Mouse (Mus musculus): ENCODE measurements around the gene Cntn3. TPM values are rescaled to one million over a fixed set of nuclear protein-coding genes. Genes with fewer than 3 reads are reported as not detected.

Cntn3 gene
- polyA plus RNA-seq, 1 experiment from 2014 or later, result 2.7 TPM

DNA sequence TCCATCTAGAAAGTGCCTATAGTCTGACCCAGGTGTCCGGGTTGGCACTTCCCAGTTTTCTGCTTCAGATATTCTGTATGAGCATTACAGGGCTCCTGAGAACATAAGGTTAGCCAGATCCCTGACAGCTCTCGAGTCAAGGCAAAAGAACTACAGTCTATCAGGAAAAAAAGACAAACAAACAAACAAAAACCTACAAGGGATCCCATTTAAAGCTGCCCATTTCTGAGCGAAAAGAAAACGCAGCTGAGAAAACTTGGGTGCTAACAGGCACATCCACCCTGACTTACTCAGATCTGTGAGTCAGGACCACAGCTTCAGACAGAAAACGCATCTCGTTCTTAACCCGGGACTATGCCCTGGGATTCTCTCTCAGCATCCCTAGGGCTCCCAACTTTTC, 9.5 kb downstream of the Cntn3 start:
- H3K9ac ChIP-seq (replicated peaks; ENCODE audit: low read depth, low read length), result peak overlapping the region; percentile 15
- H3K9me3 ChIP-seq (ENCODE audit: control insufficient read depth, low read length), result no peaks in the 10 kb centered on the region
- no peak overlapping the region for H3K27ac ChIP-seq (ENCODE audit: low read length)
- peaks cover 9% of the 10 kb centered on the region for H3K4me1 ChIP-seq (replicated peaks; ENCODE audit: control insufficient read depth, insufficient read depth, low read length)
- H3K27me3 ChIP-seq (replicated peaks; ENCODE audit: control insufficient read depth, insufficient read depth, low read length), result no peaks in the 10 kb centered on the region
- no peak for ATAC-seq
- 5% methylated on average over 7 of the region's 7 CpGs for WGBS
- no peaks in the 10 kb centered on the region for H3K36me3 ChIP-seq (ENCODE audit: control insufficient read depth, insufficient read depth)
- peak overlapping the region; percentile 79 for H3K4me2 ChIP-seq (ENCODE audit: low read length)
- peak overlapping the region; percentile 59 for H3K4me3 ChIP-seq (replicated peaks; ENCODE audit: low read length)

DNA sequence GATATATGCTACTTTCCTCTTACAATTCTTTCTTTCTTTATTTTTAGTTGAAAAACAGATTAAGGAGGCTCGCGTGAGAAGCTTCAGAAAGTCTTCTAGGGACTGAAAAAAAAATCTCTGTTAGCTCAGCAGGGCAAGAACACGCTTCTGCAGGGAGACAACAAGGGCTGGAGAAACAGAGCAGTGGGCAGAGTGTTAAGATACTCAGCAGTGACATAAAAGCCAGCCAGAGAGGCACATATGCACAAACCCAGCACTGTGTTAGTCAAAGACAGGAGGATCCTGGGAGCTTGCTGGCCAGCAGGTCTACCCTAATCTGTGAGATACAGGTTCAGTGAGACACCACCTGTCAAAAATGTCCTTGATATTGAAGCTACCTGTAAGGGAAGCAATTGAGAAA, 15.4 kb downstream of the Cntn3 start:
- ATAC-seq, result no peak
- Histone ChIP-seq H3K9me3 (ENCODE audit: control insufficient read depth, low read length) (no peaks in the 10 kb centered on the region), H3K4me2 (ENCODE audit: low read length) (no peak overlapping the region), H3K27ac (ENCODE audit: low read length) (no peak overlapping the region), H3K4me3 (replicated peaks; ENCODE audit: low read length) (no peak overlapping the region), H3K9ac (replicated peaks; ENCODE audit: low read depth, low read length) (no peak overlapping the region), H3K27me3 (replicated peaks; ENCODE audit: control insufficient read depth, insufficient read depth, low read length) (no peaks in the 10 kb centered on the region), H3K36me3 (ENCODE audit: control insufficient read depth, insufficient read depth) (no peaks in the 10 kb centered on the region), H3K4me1 (replicated peaks; ENCODE audit: control insufficient read depth, insufficient read depth, low read length) (peaks cover 4% of the 10 kb centered on the region)
- 73% methylated on average over 3 of the region's 3 CpGs for WGBS

DNA sequence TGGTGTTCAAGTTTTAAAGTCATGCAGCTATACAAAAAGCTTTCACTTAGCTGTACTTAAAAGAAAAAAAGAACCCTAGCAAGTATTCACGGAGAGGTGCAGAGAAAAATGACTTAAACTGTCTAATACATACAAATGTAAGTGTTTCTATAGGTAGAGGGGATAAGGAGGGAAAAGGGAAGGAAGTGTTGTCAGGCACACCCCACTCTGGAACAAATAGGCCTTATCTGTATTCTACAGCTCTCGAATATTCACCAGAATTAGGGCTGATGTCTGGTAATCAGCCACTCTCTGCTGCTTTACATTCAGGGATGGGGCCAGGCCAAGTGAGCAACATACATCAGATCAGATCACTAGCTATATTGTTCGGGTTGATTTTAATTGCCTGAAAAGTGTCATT, 16.4 kb downstream of the Cntn3 start:
- Histone ChIP-seq H3K27me3 (replicated peaks; ENCODE audit: control insufficient read depth, insufficient read depth, low read length) (no peaks in the 10 kb centered on the region), H3K4me1 (replicated peaks; ENCODE audit: control insufficient read depth, insufficient read depth, low read length) (peaks cover 4% of the 10 kb centered on the region), H3K36me3 (ENCODE audit: control insufficient read depth, insufficient read depth) (no peaks in the 10 kb centered on the region), H3K9ac (replicated peaks; ENCODE audit: low read depth, low read length) (no peak overlapping the region), H3K4me3 (replicated peaks; ENCODE audit: low read length) (no peak overlapping the region), H3K27ac (ENCODE audit: low read length) (peak overlapping the region; percentile 20; the same call in 1 of the 2 replicates), H3K4me2 (ENCODE audit: low read length) (no peak overlapping the region), H3K9me3 (ENCODE audit: control insufficient read depth, low read length) (no peaks in the 10 kb centered on the region)
- WGBS, result 55% methylated on average over 3 of the region's 3 CpGs
- ATAC-seq, result no peak

DNA sequence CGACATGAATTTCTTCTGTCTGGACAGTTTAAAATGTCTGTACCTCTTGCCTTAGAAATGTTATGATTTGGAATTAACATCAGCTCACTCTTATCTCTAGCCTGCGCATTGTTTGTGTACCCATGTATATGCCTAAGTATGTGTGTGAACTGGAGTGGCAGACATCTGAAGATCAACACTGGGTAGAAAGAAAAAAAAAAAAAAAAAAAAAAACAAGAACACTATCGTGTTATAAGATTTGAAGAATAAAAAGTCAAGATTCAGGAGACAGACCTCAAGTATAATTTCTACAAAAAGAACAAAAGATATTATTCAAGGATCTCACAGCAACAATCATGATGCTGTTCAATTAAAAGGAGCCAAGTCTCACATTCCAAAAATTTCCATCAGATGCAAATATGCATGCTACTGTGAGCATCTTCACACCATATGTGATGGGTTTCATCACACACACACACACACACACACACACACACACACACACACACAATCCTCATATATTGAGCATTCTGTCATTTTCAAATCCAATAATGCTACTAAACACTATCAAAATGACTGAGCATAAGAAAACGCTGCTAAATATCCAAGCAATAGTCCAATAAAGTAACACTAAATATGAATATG, 17.0 kb downstream of the Cntn3 start:
- Histone ChIP-seq H3K4me1 (replicated peaks; ENCODE audit: control insufficient read depth, insufficient read depth, low read length) (peaks cover 4% of the 10 kb centered on the region), H3K27ac (ENCODE audit: low read length) (no peak overlapping the region), H3K9me3 (ENCODE audit: control insufficient read depth, low read length) (no peaks in the 10 kb centered on the region), H3K9ac (replicated peaks; ENCODE audit: low read depth, low read length) (no peak overlapping the region), H3K4me2 (ENCODE audit: low read length) (no peak overlapping the region), H3K4me3 (replicated peaks; ENCODE audit: low read length) (no peak overlapping the region), H3K36me3 (ENCODE audit: control insufficient read depth, insufficient read depth) (no peaks in the 10 kb centered on the region), H3K27me3 (replicated peaks; ENCODE audit: control insufficient read depth, insufficient read depth, low read length) (no peaks in the 10 kb centered on the region)
- WGBS, result 79% methylated on average over 4 of the region's 4 CpGs
- ATAC-seq, result peak; percentile 49

DNA sequence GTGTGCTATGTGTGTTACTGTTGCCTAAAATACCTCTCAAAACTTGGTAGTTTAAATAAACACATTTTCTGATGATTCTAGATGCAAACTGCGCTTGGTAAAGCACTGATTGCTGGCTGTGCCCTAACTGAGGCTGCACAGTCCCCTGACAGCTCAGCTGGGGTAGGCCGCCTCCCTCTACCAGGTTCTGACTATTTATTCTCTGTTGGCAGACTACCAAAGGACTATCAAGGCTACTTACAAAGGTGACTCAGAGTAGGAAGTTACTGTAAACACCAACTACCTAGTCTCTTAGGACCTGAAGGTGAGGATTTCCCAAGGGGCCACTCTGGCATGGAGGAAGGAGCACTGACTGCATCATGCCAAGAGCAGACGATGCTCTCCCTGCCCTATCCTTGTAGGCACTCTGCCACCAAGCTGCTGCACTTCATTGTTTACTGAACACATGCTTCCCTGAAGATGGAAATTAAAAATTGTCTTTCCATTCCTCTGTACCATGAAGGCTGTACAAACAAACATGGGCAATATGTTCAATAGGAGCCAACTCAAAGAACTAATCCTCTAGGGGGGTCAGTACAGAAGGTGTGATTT, 17.7 kb downstream of the Cntn3 start:
- ATAC-seq, result peak; percentile 64
- H3K4me2 ChIP-seq (ENCODE audit: low read length), result no peak overlapping the region
- no peak overlapping the region for H3K4me3 ChIP-seq (replicated peaks; ENCODE audit: low read length)
- H3K9ac ChIP-seq (replicated peaks; ENCODE audit: low read depth, low read length), result no peak overlapping the region
- H3K4me1 ChIP-seq (replicated peaks; ENCODE audit: control insufficient read depth, insufficient read depth, low read length), result peaks cover 4% of the 10 kb centered on the region
- WGBS, result 56% methylated on average over 3 of the region's 3 CpGs
- no peaks in the 10 kb centered on the region for H3K9me3 ChIP-seq (ENCODE audit: control insufficient read depth, low read length)
- no peaks in the 10 kb centered on the region for H3K36me3 ChIP-seq (ENCODE audit: control insufficient read depth, insufficient read depth)
- H3K27me3 ChIP-seq (replicated peaks; ENCODE audit: control insufficient read depth, insufficient read depth, low read length), result no peaks in the 10 kb centered on the region
- no peak overlapping the region for H3K27ac ChIP-seq (ENCODE audit: low read length)

DNA sequence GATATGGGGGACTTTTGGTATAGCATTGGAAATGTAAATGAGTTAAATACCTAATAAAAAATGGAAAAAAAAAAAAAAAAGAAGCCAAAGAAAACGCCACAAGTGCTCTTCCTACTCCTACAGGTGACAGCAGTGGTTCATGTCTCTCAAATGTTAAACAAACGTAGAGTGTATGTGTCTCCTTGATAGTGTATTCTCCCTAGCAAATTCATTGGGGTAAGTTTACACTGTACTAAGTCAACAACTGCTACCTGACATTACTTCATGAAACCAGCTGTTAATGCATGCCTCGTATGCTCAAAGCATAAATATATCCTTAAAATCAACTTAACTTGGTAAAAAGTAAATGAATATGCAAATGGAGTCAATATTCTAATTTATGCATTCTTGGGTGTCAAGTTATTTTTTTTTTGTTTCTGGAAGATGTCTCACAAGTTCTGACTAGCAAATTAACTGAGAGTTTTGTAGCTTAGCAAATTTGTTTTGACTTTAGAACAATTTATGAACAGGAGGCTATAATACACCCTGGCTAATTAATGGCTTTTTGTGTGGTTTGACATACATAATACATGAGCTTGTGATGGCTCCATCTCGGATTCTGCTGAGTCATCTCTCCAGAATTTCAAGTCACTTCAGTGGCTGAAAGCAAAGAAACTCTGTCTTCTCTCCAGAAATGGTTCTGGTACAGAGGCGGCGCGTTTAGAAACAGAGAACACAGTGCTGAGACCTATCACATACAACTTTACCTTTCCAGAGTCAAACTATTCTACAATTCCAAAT, 31.1 kb downstream of the Cntn3 start:
- Histone ChIP-seq H3K9me3 (ENCODE audit: control insufficient read depth, low read length) (no peaks in the 10 kb centered on the region), H3K27ac (ENCODE audit: low read length) (no peak overlapping the region), H3K27me3 (replicated peaks; ENCODE audit: control insufficient read depth, insufficient read depth, low read length) (no peaks in the 10 kb centered on the region), H3K4me2 (ENCODE audit: low read length) (no peak overlapping the region), H3K36me3 (ENCODE audit: control insufficient read depth, insufficient read depth) (no peaks in the 10 kb centered on the region), H3K4me3 (replicated peaks; ENCODE audit: low read length) (no peak overlapping the region), H3K9ac (replicated peaks; ENCODE audit: low read depth, low read length) (no peak overlapping the region), H3K4me1 (replicated peaks; ENCODE audit: control insufficient read depth, insufficient read depth, low read length) (no peaks in the 10 kb centered on the region)
- WGBS, result 75% methylated on average over 7 of the region's 7 CpGs
- ATAC-seq, result peak; percentile 76

DNA sequence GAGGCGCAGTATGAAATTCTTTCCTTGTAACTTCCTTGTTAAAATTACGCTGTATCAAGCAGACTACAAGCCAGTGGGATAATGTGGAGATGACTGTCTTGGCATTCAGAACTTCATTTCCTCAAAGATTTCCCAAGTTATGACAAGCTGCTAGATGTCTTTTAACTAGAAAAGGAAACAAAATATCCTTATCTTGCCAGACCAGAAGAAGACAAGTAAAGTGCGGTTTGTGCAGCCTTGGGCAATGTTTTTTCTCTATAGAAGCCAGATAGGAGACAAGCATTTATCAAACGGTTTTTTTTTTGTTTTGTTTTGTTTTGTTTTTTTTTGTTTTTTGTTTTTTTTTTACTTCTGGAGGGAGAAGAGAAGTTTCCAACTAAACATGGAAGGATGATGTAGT, 37.3 kb downstream of the Cntn3 start:
- Histone ChIP-seq H3K9ac (replicated peaks; ENCODE audit: low read depth, low read length) (no peak overlapping the region), H3K4me2 (ENCODE audit: low read length) (no peak overlapping the region), H3K4me1 (replicated peaks; ENCODE audit: control insufficient read depth, insufficient read depth, low read length) (no peaks in the 10 kb centered on the region), H3K27ac (ENCODE audit: low read length) (no peak overlapping the region), H3K36me3 (ENCODE audit: control insufficient read depth, insufficient read depth) (no peaks in the 10 kb centered on the region), H3K4me3 (replicated peaks; ENCODE audit: low read length) (no peak overlapping the region), H3K9me3 (ENCODE audit: control insufficient read depth, low read length) (no peaks in the 10 kb centered on the region), H3K27me3 (replicated peaks; ENCODE audit: control insufficient read depth, insufficient read depth, low read length) (no peaks in the 10 kb centered on the region)
- ATAC-seq, result no peak
- WGBS, result 78% methylated on average over 4 of the region's 4 CpGs

GRCm38 (mm10) chr6:102523037-102523436, 49.9 kb downstream of the Cntn3 start:
- Histone ChIP-seq H3K27ac (ENCODE audit: low read length) (no peak overlapping the region), H3K9ac (replicated peaks; ENCODE audit: low read depth, low read length) (no peak overlapping the region), H3K27me3 (replicated peaks; ENCODE audit: control insufficient read depth, insufficient read depth, low read length) (no peaks in the 10 kb centered on the region), H3K9me3 (ENCODE audit: control insufficient read depth, low read length) (no peaks in the 10 kb centered on the region), H3K4me2 (ENCODE audit: low read length) (no peak overlapping the region), H3K4me3 (replicated peaks; ENCODE audit: low read length) (no peak overlapping the region), H3K36me3 (ENCODE audit: control insufficient read depth, insufficient read depth) (no peaks in the 10 kb centered on the region), H3K4me1 (replicated peaks; ENCODE audit: control insufficient read depth, insufficient read depth, low read length) (no peaks in the 10 kb centered on the region)
- no peak for ATAC-seq
- 86% methylated on average over 2 of the region's 2 CpGs for WGBS

- Histone ChIP-seq H3K27me3 (replicated peaks; ENCODE audit: control insufficient read depth, insufficient read depth, low read length) (no peaks in the 10 kb centered on the region), H3K36me3 (ENCODE audit: control insufficient read depth, insufficient read depth) (no peaks in the 10 kb centered on the region), H3K4me3 (replicated peaks; ENCODE audit: low read length) (no peak overlapping the region), H3K4me2 (ENCODE audit: low read length) (no peak overlapping the region), H3K4me1 (replicated peaks; ENCODE audit: control insufficient read depth, insufficient read depth, low read length) (no peaks in the 10 kb centered on the region), H3K27ac (ENCODE audit: low read length) (no peak overlapping the region), H3K9ac (replicated peaks; ENCODE audit: low read depth, low read length) (no peak overlapping the region), H3K9me3 (ENCODE audit: control insufficient read depth, low read length) (no peaks in the 10 kb centered on the region)
- no peak for ATAC-seq
- 67% methylated on average over 2 of the region's 2 CpGs for WGBS
Measured at GRCm38 (mm10) chr6:102520977-102521376, 51.9 kb downstream of the Cntn3 start.

Measured in forebrain, embryonic 16.5 days (tissue).